Mouse (Mus musculus) forebrain, embryonic 11.5 days (tissue): ENCODE measurements at regions not wholly inside any gene's neighbourhood (a gene's known extent, or its start where the extent isn't known, plus 50 kb on each side); places are given as distances from the start of the nearest gene placed in this dataset.

ENCODE experiments used
- ATAC-seq: fragments of 200-750 bp; cut with Nextera tagmentation; replicated peaks from 2 replicates; pipeline ENCODE4 v1.8.0; 2017; ENCODE audit warnings: moderate TSS enrichment; ENCODE audit not compliant: low FRiP score
- DNase-seq: peaks from one replicate; pipeline ENCODE4 v3.0.0-alpha.2; 2017; ENCODE audit warnings: low spot score
- H3K27ac ChIP-seq: fragments of 300-500 bp; sonication (generic); 2 replicates; pipeline ENCODE4 v1.5.1; 2014; ENCODE audit warnings: low read depth, low read length
- H3K27me3 ChIP-seq: fragments of 300-500 bp; sonication (generic); 2 replicates; pipeline ENCODE4 v1.6.1; 2014; ENCODE audit warnings: mild to moderate bottlenecking, low read length, mixed read lengths; ENCODE audit not compliant: control insufficient read depth, insufficient read depth
- H3K36me3 ChIP-seq: fragments of 300-500 bp; sonication (generic); 2 replicates; pipeline ENCODE4 v1.6.1; 2014; ENCODE audit warnings: mild to moderate bottlenecking, low read length, moderate library complexity, mixed read lengths; ENCODE audit not compliant: control insufficient read depth, insufficient read depth
- H3K4me1 ChIP-seq: fragments of 300-500 bp; sonication (generic); replicated peaks from 2 replicates; pipeline ENCODE4 v1.6.1; 2014; ENCODE audit warnings: low read length, mixed read lengths; ENCODE audit not compliant: control insufficient read depth, insufficient read depth
- H3K4me2 ChIP-seq: fragments of 300-500 bp; sonication (generic); 2 replicates; pipeline ENCODE4 v1.6.1; 2014; ENCODE audit warnings: low read depth, mild to moderate bottlenecking, low read length, moderate library complexity, mixed read lengths; ENCODE audit not compliant: severe bottlenecking
- H3K4me3 ChIP-seq: fragments of 300-500 bp; sonication (generic); 2 replicates; pipeline ENCODE4 v1.5.1; 2014; ENCODE audit warnings: low read depth, low read length
- H3K9ac ChIP-seq: fragments of 300-500 bp; sonication (generic); 2 replicates; pipeline ENCODE4 v1.6.1; 2014; ENCODE audit warnings: low read length
- H3K9me3 ChIP-seq: fragments of 300-500 bp; sonication (generic); 2 replicates; pipeline ENCODE4 v1.6.1; 2016; ENCODE audit warnings: low read length, mixed read lengths; ENCODE audit not compliant: control insufficient read depth
- WGBS: fragments of 180-500 bp; shearing (Covaris S2); extraction: QIAGEN DNeasy Blood & Tissue Kit; methylation state at CpG from one replicate; pipeline ENCODE4 v1.1.7; 2014; 5-methylcytosine and 5-hydroxymethylcytosine counted together

DNA sequence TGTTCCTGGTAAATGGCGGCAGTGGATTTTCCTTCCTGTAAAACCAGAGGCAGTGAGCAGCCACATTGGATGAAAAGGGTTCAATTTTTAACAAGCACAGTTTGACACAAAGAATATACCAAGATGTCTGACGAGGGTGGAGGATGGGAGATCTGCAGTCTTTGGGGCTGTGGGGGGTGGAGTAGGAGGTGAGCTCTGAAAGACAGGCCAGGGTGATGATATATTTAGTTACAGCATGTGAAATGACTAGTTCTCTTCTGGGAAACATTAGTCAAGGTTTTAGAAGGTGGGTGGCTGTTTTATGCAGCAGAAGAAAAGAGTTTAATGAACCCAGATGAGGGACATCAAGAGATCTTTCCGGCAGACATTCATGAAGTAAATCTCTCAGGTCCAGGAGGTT lies 170.0 kb upstream of the Rxfp2 start:
- Histone ChIP-seq H3K4me1 (no peaks in the 10 kb centered on the region; the same call in 1 of the 2 replicates), H3K27ac (no peak overlapping the region), H3K36me3 (no peaks in the 10 kb centered on the region), H3K4me2 (no peak overlapping the region), H3K9ac (no peak overlapping the region), H3K4me3 (no peak overlapping the region), H3K27me3 (no peaks in the 10 kb centered on the region), H3K9me3 (no peaks in the 10 kb centered on the region)
- ATAC-seq (no peak), DNase-seq (no peak)
- 79% methylated on average over 3 of the region's 3 CpGs for WGBS

DNA sequence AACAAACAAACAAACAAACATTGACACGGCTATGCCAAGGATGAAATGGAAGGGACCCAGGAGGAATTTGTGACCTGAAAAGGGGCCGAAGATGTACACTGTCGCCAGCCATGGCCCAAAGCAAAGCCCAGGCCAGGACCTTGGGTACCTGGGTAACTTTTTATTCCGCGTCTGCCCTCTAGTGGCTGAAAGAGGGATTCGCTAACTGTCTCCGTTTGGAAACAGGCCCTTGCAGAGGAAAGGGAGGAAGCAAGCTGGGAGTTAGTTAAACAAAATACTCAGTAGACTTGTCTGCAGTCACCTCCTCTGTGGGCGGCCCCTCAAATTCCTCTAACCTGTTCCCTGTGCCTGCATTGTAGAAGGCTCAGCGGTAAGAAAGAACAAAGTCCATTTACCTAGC lies 167.5 kb upstream of the Rxfp2 start:
- 17% methylated on average over 9 of the region's 9 CpGs for WGBS
- Histone ChIP-seq H3K4me2 (no peak overlapping the region), H3K27me3 (no peaks in the 10 kb centered on the region), H3K4me1 (no peaks in the 10 kb centered on the region), H3K4me3 (no peak overlapping the region), H3K27ac (no peak overlapping the region), H3K9me3 (no peaks in the 10 kb centered on the region), H3K9ac (no peak overlapping the region), H3K36me3 (no peaks in the 10 kb centered on the region)
- ATAC-seq (peak; percentile 85), DNase-seq (peak; percentile 83)

DNA sequence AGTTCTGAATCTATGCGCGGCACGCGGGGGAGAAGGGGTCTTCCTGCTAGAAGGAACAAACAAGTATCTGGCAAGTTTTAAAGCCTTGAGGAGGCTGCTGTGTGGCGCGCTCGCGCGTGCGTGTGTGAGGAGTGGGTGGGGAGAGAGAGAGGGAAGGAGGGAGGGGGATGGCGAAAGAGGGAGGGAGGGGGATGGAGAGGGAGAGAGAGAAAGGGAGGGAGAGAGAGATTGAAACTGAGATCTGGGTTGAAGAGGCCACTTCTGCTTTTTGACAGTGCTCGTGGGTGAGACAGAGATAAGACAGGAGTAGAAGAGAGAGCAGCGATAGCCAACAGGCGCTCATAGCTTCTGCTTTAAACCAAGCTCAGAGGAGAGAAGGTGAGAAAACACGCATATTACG lies 166.0 kb upstream of the Rxfp2 start:
- H3K27ac ChIP-seq = no peak overlapping the region
- H3K4me3 ChIP-seq = no peak overlapping the region
- 52% methylated on average over 16 of the region's 16 CpGs for WGBS
- ATAC-seq (no peak), DNase-seq (no peak)
- H3K36me3 ChIP-seq = no peaks in the 10 kb centered on the region
- no peak overlapping the region for H3K4me2 ChIP-seq
- H3K9me3 ChIP-seq = no peaks in the 10 kb centered on the region
- H3K27me3 ChIP-seq = no peaks in the 10 kb centered on the region
- no peak overlapping the region for H3K9ac ChIP-seq
- no peaks in the 10 kb centered on the region for H3K4me1 ChIP-seq

DNA sequence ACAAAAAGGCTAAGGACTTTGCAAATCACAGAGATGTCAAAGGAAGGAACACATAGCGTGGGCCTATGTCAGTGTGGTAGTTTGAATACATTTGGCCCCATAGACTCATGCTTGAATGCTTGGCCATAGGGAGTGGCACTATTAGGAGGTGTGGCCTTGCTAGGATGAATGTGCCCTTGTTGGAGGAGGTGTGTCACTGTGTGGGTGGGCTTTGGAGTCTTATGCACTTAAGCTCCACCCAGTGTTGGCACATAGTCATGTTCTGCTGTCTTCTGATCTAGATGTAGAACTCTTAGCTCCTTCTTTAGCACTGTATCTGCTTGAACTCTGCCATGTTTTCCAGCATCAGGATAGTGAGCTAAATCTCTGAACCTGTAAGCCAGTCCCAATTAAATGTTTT lies 162.4 kb upstream of the Rxfp2 start:
- H3K4me1 ChIP-seq = no peaks in the 10 kb centered on the region
- 87% methylated on average over 1 of the region's 1 CpGs for WGBS
- H3K27ac ChIP-seq = no peak overlapping the region
- no peak overlapping the region for H3K4me3 ChIP-seq
- no peaks in the 10 kb centered on the region for H3K27me3 ChIP-seq
- no peak overlapping the region for H3K4me2 ChIP-seq
- DNase-seq (no peak), ATAC-seq (no peak)
- H3K9me3 ChIP-seq = no peaks in the 10 kb centered on the region
- H3K36me3 ChIP-seq = no peaks in the 10 kb centered on the region
- H3K9ac ChIP-seq = no peak overlapping the region

DNA sequence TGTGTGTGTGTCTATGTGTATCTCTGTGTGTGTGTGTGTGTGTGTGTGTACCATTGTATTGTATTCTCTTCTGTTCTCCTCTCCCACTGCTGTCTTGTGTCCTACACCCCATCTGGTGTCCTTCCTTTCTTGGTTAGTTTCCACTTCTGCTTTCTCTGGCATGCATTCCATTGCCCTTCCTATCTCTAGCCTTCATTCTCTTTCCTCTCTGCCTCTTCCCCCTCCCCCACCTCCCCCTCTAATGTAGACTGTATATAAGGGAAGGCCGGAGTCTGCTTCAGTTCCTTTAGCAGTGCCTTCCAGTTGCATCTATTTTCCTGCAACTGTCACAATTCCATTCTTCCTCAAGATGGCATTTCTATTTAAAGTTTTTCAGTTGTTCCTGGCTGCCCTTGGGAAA lies 161.5 kb upstream of the Rxfp2 start:
- no peak overlapping the region for H3K4me2 ChIP-seq
- DNase-seq = no peak
- no peak overlapping the region for H3K9ac ChIP-seq
- H3K27me3 ChIP-seq = no peaks in the 10 kb centered on the region
- no peaks in the 10 kb centered on the region for H3K4me1 ChIP-seq
- 83% methylated on average over 1 of the region's 1 CpGs for WGBS
- no peaks in the 10 kb centered on the region for H3K9me3 ChIP-seq
- no peak overlapping the region for H3K27ac ChIP-seq
- no peaks in the 10 kb centered on the region for H3K36me3 ChIP-seq
- H3K4me3 ChIP-seq = no peak overlapping the region
- ATAC-seq = no peak

DNA sequence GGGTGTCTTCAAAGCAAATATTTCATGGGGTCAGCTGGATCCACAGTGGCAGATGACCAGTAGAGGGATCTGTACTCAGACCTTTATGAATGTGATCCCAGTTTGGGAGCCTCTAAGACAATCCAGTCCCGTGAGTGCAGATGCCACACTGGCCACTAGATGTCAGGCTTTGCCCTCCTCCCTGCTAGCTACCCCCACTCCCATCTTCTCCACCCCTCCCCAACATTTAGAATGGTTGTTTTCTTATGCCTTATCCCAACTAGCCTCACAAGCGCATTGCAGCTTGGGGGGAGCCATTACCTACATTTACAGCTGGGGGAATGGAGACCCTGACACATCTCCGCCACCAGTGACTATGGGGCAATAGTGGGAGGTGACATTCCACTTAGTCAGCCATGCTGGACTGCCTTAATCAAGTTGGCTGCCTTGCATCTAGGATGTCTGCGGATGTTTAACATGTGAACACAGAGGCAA lies 156.9 kb upstream of the Rxfp2 start:
- WGBS = 47% methylated on average over 4 of the region's 4 CpGs
- no peaks in the 10 kb centered on the region for H3K4me1 ChIP-seq
- peak; percentile 74 for DNase-seq
- no peaks in the 10 kb centered on the region for H3K27me3 ChIP-seq
- no peaks in the 10 kb centered on the region for H3K9me3 ChIP-seq
- H3K27ac ChIP-seq = no peak overlapping the region
- H3K4me3 ChIP-seq = no peak overlapping the region
- no peaks in the 10 kb centered on the region for H3K36me3 ChIP-seq
- ATAC-seq = peak; percentile 66
- H3K9ac ChIP-seq = no peak overlapping the region
- H3K4me2 ChIP-seq = no peak overlapping the region

DNA sequence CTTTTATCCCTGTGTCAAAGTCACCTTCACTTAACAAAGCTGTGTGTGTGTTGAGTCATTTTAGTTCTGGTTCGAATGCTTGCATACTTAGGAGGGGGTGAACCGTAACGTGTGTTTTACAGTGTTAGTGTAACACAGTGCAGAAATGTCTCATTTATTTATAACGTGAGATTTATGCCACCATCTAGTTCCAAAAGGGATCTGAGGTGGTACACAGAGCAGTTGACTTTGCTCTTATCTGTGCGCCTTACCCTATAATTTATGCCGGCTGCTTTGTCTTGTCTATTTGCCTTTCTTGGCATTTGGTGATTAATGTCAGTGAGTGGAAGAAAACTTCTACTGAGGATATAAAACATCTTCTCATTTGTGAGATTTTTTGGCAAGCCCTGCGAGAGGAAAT lies 150.5 kb upstream of the Rxfp2 start:
- no peaks in the 10 kb centered on the region for H3K9me3 ChIP-seq
- no peak for DNase-seq
- no peak overlapping the region for H3K9ac ChIP-seq
- no peaks in the 10 kb centered on the region for H3K4me1 ChIP-seq
- ATAC-seq = no peak
- no peaks in the 10 kb centered on the region for H3K36me3 ChIP-seq
- 96% methylated on average over 7 of the region's 7 CpGs for WGBS
- no peaks in the 10 kb centered on the region for H3K27me3 ChIP-seq
- no peak overlapping the region for H3K27ac ChIP-seq
- H3K4me3 ChIP-seq = no peak overlapping the region
- no peak overlapping the region for H3K4me2 ChIP-seq

DNA sequence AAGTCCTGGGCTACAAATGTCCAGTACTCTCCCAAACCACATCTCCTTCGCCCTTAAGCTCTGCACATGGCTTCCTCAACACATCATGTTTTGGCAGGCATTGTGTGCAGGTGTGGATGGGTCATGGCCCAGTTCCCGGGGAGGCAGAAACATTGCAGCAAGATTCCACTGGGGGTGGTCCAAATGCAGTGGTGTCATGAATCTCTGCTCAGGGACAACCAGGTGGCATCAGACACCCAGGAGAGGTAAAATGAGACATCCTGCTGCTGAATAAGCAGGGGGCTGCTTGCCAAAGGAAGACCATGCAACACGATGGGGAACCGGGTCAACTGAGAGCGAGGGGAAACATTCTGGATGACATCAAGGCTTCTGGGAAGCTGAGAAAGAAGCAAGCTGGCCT lies 149.0 kb upstream of the Rxfp2 start:
- no peak overlapping the region for H3K4me2 ChIP-seq
- ATAC-seq (no peak), DNase-seq (no peak)
- no peaks in the 10 kb centered on the region for H3K27me3 ChIP-seq
- no peak overlapping the region for H3K9ac ChIP-seq
- H3K4me1 ChIP-seq = no peaks in the 10 kb centered on the region
- no peaks in the 10 kb centered on the region for H3K9me3 ChIP-seq
- H3K27ac ChIP-seq = no peak overlapping the region
- no peak overlapping the region for H3K4me3 ChIP-seq
- WGBS = 94% methylated on average over 5 of the region's 5 CpGs
- H3K36me3 ChIP-seq = no peaks in the 10 kb centered on the region

DNA sequence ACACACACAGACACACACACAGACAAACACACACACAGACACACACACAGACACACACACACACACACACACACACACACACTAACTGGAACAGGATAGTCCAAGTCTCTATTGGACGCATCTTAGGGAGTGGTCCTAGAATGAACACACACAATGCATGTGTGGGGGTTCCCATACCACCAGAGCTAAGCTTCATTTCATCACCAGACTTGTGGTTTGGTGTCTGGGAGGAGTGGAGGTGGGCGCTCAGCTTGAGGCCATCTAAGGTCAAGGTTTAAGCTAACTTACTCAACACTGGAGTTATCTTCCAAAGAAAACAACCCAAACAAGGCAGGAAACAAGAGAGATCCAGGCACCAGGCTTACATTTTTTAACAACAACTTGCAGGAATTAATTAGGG lies 147.9 kb upstream of the Rxfp2 start:
- WGBS = 97% methylated on average over 2 of the region's 2 CpGs
- no peaks in the 10 kb centered on the region for H3K36me3 ChIP-seq
- H3K4me3 ChIP-seq = no peak overlapping the region
- H3K9ac ChIP-seq = no peak overlapping the region
- ATAC-seq (no peak), DNase-seq (no peak)
- H3K27me3 ChIP-seq = no peaks in the 10 kb centered on the region
- H3K27ac ChIP-seq = no peak overlapping the region
- no peaks in the 10 kb centered on the region for H3K4me1 ChIP-seq
- no peaks in the 10 kb centered on the region for H3K9me3 ChIP-seq
- H3K4me2 ChIP-seq = no peak overlapping the region
